Mouse (Mus musculus): ENCODE measurements around the gene Poldip3.

GRCm38 (mm10) chr15:83193413-83193812 lies 44.2 kb upstream of the Poldip3 start:
- no peak for TF ChIP-seq CTCF (IDR thresholded peaks at IDR 0.05; ENCODE audit: low read depth, low read length)
- TF ChIP-seq EP300 (IDR thresholded peaks at IDR 0.05; ENCODE audit: insufficient read depth, low read depth, low read length): no peak

Measured in ES-Bruce4 (cell line).